Mouse (Mus musculus) heart, embryonic 12.5 days (tissue): ENCODE measurements around the gene Arih2. TPM values are rescaled to one million over a fixed set of nuclear protein-coding genes. Genes with fewer than 3 reads are reported as not detected.
A peak's percentile ranks its signal among the peaks of the same experiment; 100 is the strongest.

Experiments used
- ATAC-seq: fragments of 200-750 bp; cut with Nextera tagmentation; 2 replicates; pipeline ENCODE4 v1.8.0; 2017; ENCODE audit warnings: moderate TSS enrichment, moderate library complexity; ENCODE audit not compliant: insufficient number of reproducible peaks, low FRiP score
- H3K27ac ChIP-seq: fragments of 300-500 bp; sonication (generic); 2 replicates; pipeline ENCODE4 v1.5.1; 2016; ENCODE audit warnings: mild to moderate bottlenecking, moderate library complexity; ENCODE audit not compliant: poor library complexity, severe bottlenecking
- H3K27me3 ChIP-seq: fragments of 300-500 bp; sonication (generic); replicated peaks from 2 replicates; pipeline ENCODE4 v1.6.1; 2016; ENCODE audit warnings: mild to moderate bottlenecking, moderate library complexity
- H3K36me3 ChIP-seq: fragments of 300-500 bp; sonication (generic); 2 replicates; pipeline ENCODE4 v1.6.1; 2016; ENCODE audit warnings: mild to moderate bottlenecking, moderate library complexity
- H3K4me1 ChIP-seq: fragments of 300-500 bp; sonication (generic); replicated peaks from 2 replicates; pipeline ENCODE4 v1.6.1; 2016; ENCODE audit warnings: mild to moderate bottlenecking
- H3K4me2 ChIP-seq: fragments of 300-500 bp; sonication (generic); 2 replicates; pipeline ENCODE4 v1.6.1; 2016; ENCODE audit warnings: mild to moderate bottlenecking, moderate library complexity
- H3K4me3 ChIP-seq: fragments of 300-500 bp; sonication (generic); 2 replicates; pipeline ENCODE4 v1.5.1; 2016; ENCODE audit warnings: mild to moderate bottlenecking
- H3K9ac ChIP-seq: fragments of 300-500 bp; sonication (generic); 2 replicates; pipeline ENCODE4 v1.6.1; 2016; ENCODE audit warnings: mild to moderate bottlenecking, moderate library complexity
- H3K9me3 ChIP-seq: fragments of 300-500 bp; sonication (generic); replicated peaks from 2 replicates; pipeline ENCODE4 v1.6.1; 2016; ENCODE audit warnings: mild to moderate bottlenecking, moderate library complexity
- WGBS: fragments of 180-500 bp; shearing (Covaris S2); methylation state at CpG from one replicate; pipeline ENCODE4 v1.1.7; 2016; 5-methylcytosine and 5-hydroxymethylcytosine counted together
- polyA plus RNA-seq: library from polyadenylated mRNA; unstranded; fragments of >200 nt; fragmentation: Nextera tagmentation; extraction: Ambion mirVana; gene quantifications from 2 replicates; pipeline ENCODE4 v1.2.1, GENCODE M21; 2016

Arih2 gene
- polyA plus RNA-seq, 1 experiment from 2014 or later = 49.7 TPM

GRCm38 (mm10) chr9:108579344-108579690, 69.9 kb downstream of the Arih2 start:
- peak overlapping the region; percentile 85 for H3K4me3 ChIP-seq
- peaks cover 41% of the 10 kb centered on the region for H3K36me3 ChIP-seq
- H3K4me1 ChIP-seq = peaks cover 58% of the 10 kb centered on the region
- H3K27ac ChIP-seq = peak overlapping the region; percentile 81
- no peaks in the 10 kb centered on the region for H3K9me3 ChIP-seq
- no peak for ATAC-seq
- H3K27me3 ChIP-seq = no peaks in the 10 kb centered on the region
- WGBS = 46% methylated on average over 5 of the region's 5 CpGs
- H3K9ac ChIP-seq = peak overlapping the region; percentile 67
- peak overlapping the region; percentile 73 for H3K4me2 ChIP-seq

- Histone ChIP-seq H3K9ac (peak within 1 kb of the TSS; percentile 92), H3K4me1 (peaks cover 59% of the 10 kb centered on the region), H3K4me2 (peak within 1 kb of the TSS; percentile 73), H3K36me3 (peaks cover 41% of the 10 kb centered on the region), H3K4me3 (peak within 1 kb of the TSS; percentile 85), H3K27ac (peak within 1 kb of the TSS; percentile 89), H3K9me3 (no peaks in the 10 kb centered on the region), H3K27me3 (no peaks in the 10 kb centered on the region)
- ATAC-seq = peak; percentile 96
- 6% methylated on average over 51 of the region's 51 CpGs for WGBS
Observed at GRCm38 (mm10) chr9:108578545-108579343, 70.4 kb downstream of the Arih2 start, which contains the start of gene Wdr6. Gene Wdr6, minus strand, starts transcription at chr9:108578739.

GRCm38 (mm10) chr9:108577934-108578544, 71.1 kb downstream of the Arih2 start:
- Histone ChIP-seq H3K9me3 (no peaks in the 10 kb centered on the region), H3K4me1 (peaks cover 56% of the 10 kb centered on the region), H3K27ac (peak overlapping the region; percentile 89), H3K9ac (peak overlapping the region; percentile 92), H3K36me3 (peaks cover 47% of the 10 kb centered on the region), H3K4me2 (peak overlapping the region; percentile 73), H3K27me3 (no peaks in the 10 kb centered on the region), H3K4me3 (peak overlapping the region; percentile 85)
- ATAC-seq = no peak
- WGBS = 0% methylated on average over 24 of the region's 24 CpGs

- no peaks in the 10 kb centered on the region for H3K9me3 ChIP-seq
- no peak for ATAC-seq
- H3K4me3 ChIP-seq = peak overlapping the region; percentile 85
- WGBS = 65% methylated on average over 6 of the region's 6 CpGs
- H3K9ac ChIP-seq = peak overlapping the region; percentile 92
- peaks cover 51% of the 10 kb centered on the region for H3K36me3 ChIP-seq
- no peaks in the 10 kb centered on the region for H3K27me3 ChIP-seq
- H3K4me1 ChIP-seq = peaks cover 50% of the 10 kb centered on the region
- H3K4me2 ChIP-seq = peak overlapping the region; percentile 73
- H3K27ac ChIP-seq = no peak overlapping the region
Observed at GRCm38 (mm10) chr9:108577025-108577424, 72.2 kb downstream of the Arih2 start.

- ATAC-seq = no peak
- peaks cover 51% of the 10 kb centered on the region for H3K36me3 ChIP-seq
- peak overlapping the region; percentile 20; the same call in 1 of the 2 replicates for H3K9ac ChIP-seq
- H3K4me1 ChIP-seq = peaks cover 54% of the 10 kb centered on the region
- H3K27me3 ChIP-seq = no peaks in the 10 kb centered on the region
- no peak overlapping the region for H3K4me2 ChIP-seq
- WGBS = 87% methylated on average over 37 of the region's 37 CpGs
- no peaks in the 10 kb centered on the region for H3K9me3 ChIP-seq
- no peak overlapping the region for H3K4me3 ChIP-seq
- H3K27ac ChIP-seq = no peak overlapping the region
Observed at GRCm38 (mm10) chr9:108575321-108576297, 73.6 kb downstream of the Arih2 start.

GRCm38 (mm10) chr9:108574921-108575320, 74.3 kb downstream of the Arih2 start:
- ATAC-seq = no peak
- Histone ChIP-seq H3K9ac (peak overlapping the region; percentile 20; the same call in 1 of the 2 replicates), H3K4me1 (peaks cover 59% of the 10 kb centered on the region), H3K4me2 (no peak overlapping the region), H3K36me3 (peaks cover 50% of the 10 kb centered on the region), H3K27ac (no peak overlapping the region), H3K4me3 (no peak overlapping the region), H3K9me3 (no peaks in the 10 kb centered on the region), H3K27me3 (no peaks in the 10 kb centered on the region)
- WGBS = 90% methylated on average over 12 of the region's 12 CpGs

GRCm38 (mm10) chr9:108573774-108574690, 75.2 kb downstream of the Arih2 start:
- H3K9ac ChIP-seq = no peak overlapping the region

GRCm38 (mm10) chr9:108572321-108572720, 76.9 kb downstream of the Arih2 start:
- no peak overlapping the region for H3K27ac ChIP-seq
- no peak overlapping the region for H3K4me2 ChIP-seq
- WGBS = 89% methylated on average over 10 of the region's 10 CpGs
- ATAC-seq = no peak
- H3K4me3 ChIP-seq = no peak overlapping the region
- no peaks in the 10 kb centered on the region for H3K27me3 ChIP-seq
- H3K9ac ChIP-seq = no peak overlapping the region
- H3K36me3 ChIP-seq = peaks cover 50% of the 10 kb centered on the region
- H3K4me1 ChIP-seq = peaks cover 57% of the 10 kb centered on the region
- H3K9me3 ChIP-seq = no peaks in the 10 kb centered on the region

More at GRCm38 (mm10) chr9:108573774-108574690, 75.2 kb downstream of the Arih2 start:
- Histone ChIP-seq H3K4me2 (no peak overlapping the region), H3K27ac (no peak overlapping the region), H3K27me3 (no peaks in the 10 kb centered on the region), H3K36me3 (peaks cover 50% of the 10 kb centered on the region), H3K4me1 (peaks cover 53% of the 10 kb centered on the region), H3K4me3 (no peak overlapping the region), H3K9me3 (no peaks in the 10 kb centered on the region)
- WGBS = 54% methylated on average over 24 of the region's 26 CpGs
- no peak for ATAC-seq

- H3K36me3 ChIP-seq = peaks cover 49% of the 10 kb centered on the region
- 94% methylated on average over 16 of the region's 16 CpGs for WGBS
Observed at GRCm38 (mm10) chr9:108571401-108571973, 77.7 kb downstream of the Arih2 start.

More at GRCm38 (mm10) chr9:108571401-108571973, 77.7 kb downstream of the Arih2 start:
- no peak for ATAC-seq
- H3K27ac ChIP-seq = no peak overlapping the region
- peaks cover 49% of the 10 kb centered on the region for H3K4me1 ChIP-seq
- H3K4me3 ChIP-seq = no peak overlapping the region
- H3K4me2 ChIP-seq = no peak overlapping the region
- no peaks in the 10 kb centered on the region for H3K9me3 ChIP-seq
- H3K9ac ChIP-seq = no peak overlapping the region
- H3K27me3 ChIP-seq = no peaks in the 10 kb centered on the region
